Mouse (Mus musculus) midbrain, embryonic 12.5 days (tissue): ENCODE results near the gene Dis3l2. TPM values are rescaled to one million over a fixed set of nuclear protein-coding genes. Genes with fewer than 3 reads are reported as not detected.

Source experiments
- ATAC-seq: fragments of 200-750 bp; cut with Nextera tagmentation; 2 replicates; pipeline ENCODE4 v1.8.0; 2017; ENCODE audit warnings: low read depth, moderate TSS enrichment, moderate library complexity; ENCODE audit not compliant: low FRiP score
- H3K27ac ChIP-seq: fragments of 300-500 bp; sonication (generic); replicated peaks from 2 replicates; pipeline ENCODE4 v1.5.1; 2016; ENCODE audit warnings: mild to moderate bottlenecking
- H3K27me3 ChIP-seq: fragments of 300-500 bp; sonication (generic); 2 replicates; pipeline ENCODE4 v1.6.1; 2016; ENCODE audit warnings: mild to moderate bottlenecking
- H3K36me3 ChIP-seq: fragments of 300-500 bp; sonication (generic); 2 replicates; pipeline ENCODE4 v1.6.1; 2016
- H3K4me1 ChIP-seq: fragments of 300-500 bp; sonication (generic); 2 replicates; pipeline ENCODE4 v1.6.1; 2016
- H3K4me2 ChIP-seq: fragments of 300-500 bp; sonication (generic); replicated peaks from 2 replicates; pipeline ENCODE4 v1.6.1; 2016; ENCODE audit warnings: mild to moderate bottlenecking, moderate library complexity
- H3K4me3 ChIP-seq: fragments of 300-500 bp; sonication (generic); 2 replicates; pipeline ENCODE4 v1.5.1; 2016; ENCODE audit warnings: mild to moderate bottlenecking
- H3K9ac ChIP-seq: fragments of 300-500 bp; sonication (generic); replicated peaks from 2 replicates; pipeline ENCODE4 v1.6.1; 2016; ENCODE audit warnings: mild to moderate bottlenecking, moderate library complexity
- H3K9me3 ChIP-seq: fragments of 300-500 bp; sonication (generic); 2 replicates; pipeline ENCODE4 v1.6.1; 2016; ENCODE audit warnings: mild to moderate bottlenecking
- WGBS: fragments of 180-500 bp; shearing (Covaris S2); methylation state at CpG from one replicate; pipeline ENCODE4 v1.1.7; 2016; 5-methylcytosine and 5-hydroxymethylcytosine counted together
- polyA plus RNA-seq: library from polyadenylated mRNA; unstranded; fragments of >200 nt; fragmentation: Nextera tagmentation; extraction: Ambion mirVana; gene quantifications from 2 replicates; pipeline ENCODE4 v1.2.1, GENCODE M21; 2016

Dis3l2 gene
- polyA plus RNA-seq, 1 experiment from 2014 or later: 37.8 TPM

DNA sequence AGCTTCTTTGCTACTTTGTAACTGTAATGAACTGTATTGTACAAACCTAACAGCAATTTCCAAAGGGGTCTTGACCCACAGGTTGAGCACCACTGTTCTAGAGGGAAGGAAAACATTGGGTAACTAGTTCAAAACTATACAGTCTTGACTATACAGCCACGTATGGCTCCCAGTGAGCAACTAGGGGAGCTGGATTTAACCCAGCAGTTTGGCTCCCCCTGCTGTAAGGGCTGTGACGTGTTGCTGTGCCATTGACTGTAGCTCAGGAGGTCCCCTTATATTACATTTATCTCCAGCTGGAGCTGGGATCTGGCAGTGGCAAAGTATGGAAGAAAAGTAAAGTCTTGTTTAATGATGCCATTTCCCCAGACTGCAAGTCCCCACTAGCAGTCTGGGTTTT, 4.9 kb upstream of the Dis3l2 start:
- Histone ChIP-seq H3K36me3 (no peaks in the 10 kb centered on the region), H3K4me1 (peaks cover 6% of the 10 kb centered on the region; the same call in 1 of the 2 replicates), H3K9ac (no peak overlapping the region), H3K27ac (no peak overlapping the region), H3K4me3 (no peak overlapping the region), H3K27me3 (no peaks in the 10 kb centered on the region), H3K4me2 (no peak overlapping the region), H3K9me3 (no peaks in the 10 kb centered on the region)
- no peak for ATAC-seq
- 26% methylated on average over 2 of the region's 2 CpGs for WGBS

DNA sequence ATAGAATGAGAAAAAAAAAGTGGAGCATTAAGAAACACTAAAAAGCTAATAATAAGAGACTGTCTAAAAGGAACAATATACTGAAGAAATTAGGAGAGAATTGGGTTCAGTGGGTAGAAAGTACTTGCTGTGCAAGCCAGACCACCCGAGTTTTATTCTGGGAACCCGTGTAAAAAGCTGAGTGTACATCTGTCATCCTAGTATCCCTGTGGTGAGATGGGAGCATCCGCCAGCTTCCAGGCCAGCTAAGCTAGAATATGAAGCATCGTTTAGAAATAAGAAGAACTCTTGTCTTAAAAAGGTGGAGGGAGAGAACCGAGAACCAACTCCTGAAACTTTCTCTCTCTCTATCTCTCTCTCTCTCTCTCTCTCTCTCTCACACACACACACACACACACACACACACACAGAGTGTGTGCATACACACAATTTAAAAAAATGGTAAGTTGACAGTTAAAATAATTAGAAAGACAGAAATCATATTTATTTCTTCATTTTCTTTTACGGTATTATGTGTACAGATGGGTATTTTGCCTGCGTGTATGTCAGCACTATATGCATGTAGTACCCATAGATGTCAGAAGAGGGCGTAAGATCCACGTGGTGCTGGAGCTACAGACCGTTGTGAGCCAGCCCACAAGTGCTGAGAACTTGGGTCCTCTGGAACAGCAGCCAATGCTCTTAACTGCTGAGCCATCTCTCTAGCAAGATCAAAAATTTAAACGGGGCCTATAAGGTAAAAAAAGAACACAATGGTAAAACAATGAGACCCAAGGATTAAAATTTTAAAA, 4.1 kb upstream of the Dis3l2 start:
- Histone ChIP-seq H3K4me1 (peaks cover 12% of the 10 kb centered on the region; the same call in 1 of the 2 replicates), H3K4me3 (no peak overlapping the region), H3K36me3 (no peaks in the 10 kb centered on the region), H3K27ac (no peak overlapping the region), H3K27me3 (no peaks in the 10 kb centered on the region), H3K4me2 (no peak overlapping the region), H3K9me3 (no peaks in the 10 kb centered on the region), H3K9ac (no peak overlapping the region)
- 67% methylated on average over 11 of the region's 11 CpGs for WGBS
- no peak for ATAC-seq

DNA sequence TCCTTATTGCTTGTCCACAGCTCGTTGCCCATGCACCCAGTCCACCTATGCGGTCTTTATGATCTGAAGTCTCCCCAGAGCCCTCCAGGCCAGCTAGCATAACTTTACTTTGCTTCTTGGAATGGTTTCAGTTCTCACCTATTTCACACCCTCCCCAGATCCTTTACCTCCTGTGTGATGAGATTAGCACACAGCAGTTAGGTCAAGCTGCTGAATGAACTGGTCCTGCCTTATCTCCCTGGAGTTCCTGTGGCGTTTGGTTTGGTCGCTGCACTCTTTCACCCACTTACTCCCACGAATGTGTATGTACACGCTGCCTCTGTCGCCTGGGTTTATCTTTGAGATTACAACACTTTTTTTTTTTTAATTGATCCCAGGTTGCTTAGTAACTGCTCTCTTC, 3.2 kb upstream of the Dis3l2 start:
- Histone ChIP-seq H3K36me3 (no peaks in the 10 kb centered on the region), H3K4me3 (no peak overlapping the region), H3K4me2 (no peak overlapping the region), H3K9me3 (no peaks in the 10 kb centered on the region), H3K4me1 (peaks cover 20% of the 10 kb centered on the region), H3K27me3 (no peaks in the 10 kb centered on the region), H3K27ac (no peak overlapping the region), H3K9ac (no peak overlapping the region)
- 80% methylated on average over 7 of the region's 7 CpGs for whole genome bisulfite sequencing
- no peak for ATAC-seq

DNA sequence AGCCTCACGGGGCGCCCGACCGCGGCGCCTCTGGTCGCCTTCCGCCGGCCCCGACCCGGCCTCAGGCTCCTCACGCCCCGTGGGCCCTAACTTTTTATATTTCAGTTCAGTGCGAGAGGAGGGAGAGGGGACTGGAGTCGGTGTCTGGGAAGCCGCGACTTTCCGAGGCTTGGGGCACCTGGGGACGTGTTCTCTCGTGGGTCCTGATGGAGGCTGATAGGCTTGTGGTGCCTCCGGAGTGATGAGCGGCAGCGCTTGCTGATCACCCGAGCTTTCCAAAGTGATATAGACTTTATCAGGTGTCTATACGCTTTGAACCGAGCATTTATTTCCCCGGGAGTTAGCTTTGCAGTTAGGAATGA, 338 bp downstream of the Dis3l2 start:
- H3K27ac ChIP-seq: peak overlapping the region; percentile 88
- no peaks in the 10 kb centered on the region for H3K36me3 ChIP-seq
- ATAC-seq: no peak

DNA sequence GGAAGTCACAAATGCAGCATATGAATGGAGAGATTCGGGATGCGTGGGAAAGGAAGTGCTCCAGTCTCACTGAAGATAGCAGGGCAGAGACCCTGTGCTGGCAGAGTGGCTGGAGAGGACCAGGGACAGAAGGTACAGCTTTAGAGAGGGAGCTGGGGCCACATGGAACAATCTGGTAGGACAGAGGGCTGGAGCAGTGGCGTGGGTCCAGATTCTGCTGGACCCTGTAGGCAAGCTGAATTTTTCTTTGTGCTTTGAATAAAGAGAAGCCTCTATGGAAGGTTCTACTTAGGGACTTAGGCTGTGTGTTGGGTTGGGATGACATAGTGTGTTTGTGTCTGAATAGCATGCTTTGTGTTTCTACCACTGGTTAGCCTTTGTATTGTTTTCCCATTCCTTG, 1.9 kb downstream of the Dis3l2 start:
- ATAC-seq: no peak
- 83% methylated on average over 3 of the region's 3 CpGs for WGBS
- H3K4me2 ChIP-seq: 0 out of 2 replicates have a peak overlapping the region, but pooled peaks have one; percentile 85

More for the DNA sequence above, 338 bp downstream of the Dis3l2 start:
- Histone ChIP-seq H3K4me1 (peaks cover 22% of the 10 kb centered on the region), H3K9ac (peak overlapping the region; percentile 79), H3K9me3 (no peaks in the 10 kb centered on the region), H3K27me3 (no peaks in the 10 kb centered on the region), H3K4me3 (peak overlapping the region; percentile 76), H3K4me2 (peak overlapping the region; percentile 85)
- WGBS: under 1% methylated on average over 27 of the region's 27 CpGs

DNA sequence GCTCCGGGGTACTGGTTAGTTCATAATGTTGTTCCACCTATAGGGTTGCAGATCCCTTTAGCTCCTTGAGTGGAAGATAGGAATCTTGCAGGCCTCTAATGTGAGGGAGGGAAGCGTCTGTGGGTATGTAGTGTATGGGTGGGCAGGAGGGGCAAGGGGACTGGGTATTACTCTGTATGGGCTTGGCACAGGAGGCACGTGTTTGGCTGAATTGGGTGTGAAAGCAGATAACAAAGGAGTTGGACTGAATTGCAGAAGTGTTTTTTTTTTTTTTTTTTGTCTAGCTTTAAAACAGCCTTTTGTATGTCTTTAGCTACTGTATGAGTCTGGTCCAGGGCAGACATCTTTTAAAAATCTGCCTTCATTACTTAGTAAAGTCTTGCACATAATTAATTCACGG, 5.9 kb downstream of the Dis3l2 start:
- Histone ChIP-seq H3K4me3 (no peak overlapping the region), H3K9me3 (no peaks in the 10 kb centered on the region), H3K4me2 (no peak overlapping the region), H3K9ac (no peak overlapping the region), H3K27ac (no peak overlapping the region), H3K4me1 (peaks cover 10% of the 10 kb centered on the region), H3K27me3 (no peaks in the 10 kb centered on the region), H3K36me3 (no peaks in the 10 kb centered on the region)
- WGBS: 81% methylated on average over 4 of the region's 4 CpGs
- no peak for ATAC-seq

More for the DNA sequence above, 1.9 kb downstream of the Dis3l2 start:
- no peak overlapping the region for H3K4me3 ChIP-seq
- H3K4me1 ChIP-seq: peaks cover 22% of the 10 kb centered on the region
- H3K27ac ChIP-seq: no peak overlapping the region
- no peak overlapping the region for H3K9ac ChIP-seq
- H3K36me3 ChIP-seq: no peaks in the 10 kb centered on the region
- no peaks in the 10 kb centered on the region for H3K9me3 ChIP-seq
- H3K27me3 ChIP-seq: no peaks in the 10 kb centered on the region

DNA sequence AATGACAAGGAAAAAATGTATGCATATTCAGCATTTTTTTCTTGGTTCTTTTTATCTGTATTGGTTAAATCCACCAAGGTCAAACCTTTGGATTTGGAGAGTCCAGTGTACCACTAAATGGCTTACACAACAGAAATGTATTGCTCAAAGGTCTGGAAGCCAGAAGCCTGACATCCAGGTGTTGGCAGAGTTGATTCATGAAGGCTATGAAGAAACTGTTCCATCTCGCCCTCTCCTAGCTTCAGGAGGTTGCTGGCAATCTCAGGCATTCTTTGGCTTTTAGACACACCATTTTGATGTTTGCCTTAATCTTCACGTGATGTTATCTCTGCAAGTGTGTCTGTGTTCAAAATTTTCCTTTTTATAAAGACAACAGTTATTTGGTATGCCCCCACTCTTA, 8.4 kb downstream of the Dis3l2 start:
- ATAC-seq: no peak
- Histone ChIP-seq H3K9me3 (no peaks in the 10 kb centered on the region), H3K27me3 (no peaks in the 10 kb centered on the region), H3K27ac (no peak overlapping the region), H3K4me2 (no peak overlapping the region), H3K4me1 (no peaks in the 10 kb centered on the region), H3K36me3 (no peaks in the 10 kb centered on the region), H3K4me3 (no peak overlapping the region), H3K9ac (no peak overlapping the region)
- 92% methylated on average over 2 of the region's 2 CpGs for WGBS

DNA sequence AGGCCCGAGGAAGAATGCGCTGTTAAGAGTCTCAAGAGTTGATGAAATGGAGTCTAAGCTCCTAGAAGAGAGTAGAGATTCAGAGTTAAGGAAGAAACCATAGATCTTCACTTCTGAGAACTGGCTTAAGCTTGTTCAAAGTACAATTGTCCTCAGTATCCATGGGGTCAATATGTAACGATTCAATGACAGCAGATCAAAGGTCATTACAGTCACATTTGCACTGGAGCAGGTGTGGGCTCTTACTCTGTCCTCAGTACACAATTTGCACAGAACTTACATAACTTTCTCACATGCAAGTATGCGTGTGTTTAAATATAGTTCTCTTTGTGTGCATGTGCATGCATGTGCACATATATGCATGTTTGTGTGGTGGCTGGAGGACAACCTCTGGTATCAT, 9.4 kb downstream of the Dis3l2 start:
- H3K36me3 ChIP-seq: no peaks in the 10 kb centered on the region
- H3K4me2 ChIP-seq: no peak overlapping the region
- no peak for ATAC-seq
- H3K9ac ChIP-seq: no peak overlapping the region
- 92% methylated on average over 4 of the region's 4 CpGs for WGBS
- no peaks in the 10 kb centered on the region for H3K9me3 ChIP-seq
- no peaks in the 10 kb centered on the region for H3K27me3 ChIP-seq
- no peaks in the 10 kb centered on the region for H3K4me1 ChIP-seq
- H3K4me3 ChIP-seq: no peak overlapping the region
- no peak overlapping the region for H3K27ac ChIP-seq

DNA sequence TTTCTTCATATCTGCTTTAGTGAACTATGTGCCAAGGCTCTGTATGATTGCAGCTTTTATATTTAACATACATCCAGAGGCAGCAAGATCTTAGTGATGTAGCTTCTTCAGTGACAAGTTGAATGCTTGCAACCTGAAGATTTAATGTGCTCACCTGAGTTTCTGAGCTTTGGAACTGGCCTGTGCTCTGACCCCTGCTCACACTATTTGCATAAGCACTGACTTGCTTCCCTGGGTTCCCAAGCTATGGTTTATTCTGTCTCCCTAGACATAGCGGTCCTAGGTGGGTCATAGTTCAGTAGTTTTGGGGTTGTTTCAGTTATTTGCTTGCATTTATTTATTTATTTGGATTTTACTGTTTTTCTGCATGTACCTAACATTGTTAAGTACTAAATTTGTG, 14.6 kb downstream of the Dis3l2 start:
- no peak overlapping the region for H3K9ac ChIP-seq
- H3K27ac ChIP-seq: no peak overlapping the region
- no peaks in the 10 kb centered on the region for H3K9me3 ChIP-seq
- no peak overlapping the region for H3K4me2 ChIP-seq
- H3K36me3 ChIP-seq: no peaks in the 10 kb centered on the region
- H3K4me1 ChIP-seq: no peaks in the 10 kb centered on the region
- 93% methylated on average over 1 of the region's 1 CpGs for WGBS
- H3K27me3 ChIP-seq: no peaks in the 10 kb centered on the region
- H3K4me3 ChIP-seq: no peak overlapping the region
- ATAC-seq: no peak

DNA sequence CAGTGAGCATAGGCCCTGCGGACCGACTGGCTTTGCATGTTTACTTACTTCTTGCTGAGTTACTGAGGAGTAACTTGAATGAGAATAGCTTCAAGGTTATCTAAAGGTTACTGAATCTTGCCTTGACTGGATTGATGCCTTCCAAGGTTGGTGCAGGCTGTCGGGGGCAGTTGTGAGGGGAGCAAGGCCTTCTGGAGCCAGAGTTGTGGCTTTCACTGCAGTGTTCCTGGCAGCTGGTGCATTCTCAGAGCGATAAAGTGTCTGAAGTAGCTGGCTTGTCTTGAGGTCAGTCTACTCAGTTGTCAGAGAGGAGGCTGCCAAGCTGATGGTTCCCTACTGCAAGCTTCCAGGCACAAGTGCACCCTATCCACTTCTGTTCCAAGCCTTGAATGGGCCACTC, 15.8 kb downstream of the Dis3l2 start:
- H3K27ac ChIP-seq: no peak overlapping the region
- no peak for ATAC-seq
- 91% methylated on average over 4 of the region's 4 CpGs for WGBS
- H3K27me3 ChIP-seq: no peaks in the 10 kb centered on the region
- H3K36me3 ChIP-seq: no peaks in the 10 kb centered on the region
- no peak overlapping the region for H3K4me3 ChIP-seq
- H3K9me3 ChIP-seq: no peaks in the 10 kb centered on the region
- no peak overlapping the region for H3K4me2 ChIP-seq
- no peaks in the 10 kb centered on the region for H3K4me1 ChIP-seq
- H3K9ac ChIP-seq: no peak overlapping the region

DNA sequence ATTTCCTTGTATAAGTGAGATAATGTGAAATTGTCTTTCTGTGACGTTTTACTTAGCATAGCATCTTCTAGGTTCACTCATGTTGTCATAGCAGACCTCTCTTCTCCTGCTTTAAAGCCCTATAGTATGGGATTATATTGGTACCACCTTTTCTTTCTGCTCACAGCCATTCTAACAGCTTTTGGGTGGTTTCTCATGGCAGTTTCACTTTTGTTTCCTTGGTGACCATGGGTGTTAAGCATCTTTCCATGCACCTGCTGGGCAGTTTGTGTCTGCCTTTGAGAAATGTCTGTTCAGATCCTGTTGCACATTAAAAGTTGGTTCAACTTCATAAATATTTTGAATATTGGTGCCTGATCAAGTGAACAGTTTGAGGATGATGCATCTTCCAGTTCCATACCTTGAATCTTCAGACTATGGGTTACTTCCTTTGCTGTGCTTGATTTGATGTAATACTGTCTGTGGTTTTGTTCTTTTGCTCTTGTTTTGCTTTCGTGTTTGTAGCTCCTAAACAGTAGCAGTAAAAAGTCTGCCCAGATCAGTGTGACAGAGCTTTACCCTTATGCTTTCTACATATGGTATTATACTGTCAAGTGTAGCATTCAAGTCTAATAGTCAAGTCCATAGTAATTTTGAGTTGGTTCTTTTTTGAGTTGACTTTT, 29.7 kb downstream of the Dis3l2 start:
- Histone ChIP-seq H3K4me1 (no peaks in the 10 kb centered on the region), H3K4me3 (no peak overlapping the region), H3K27ac (no peak overlapping the region), H3K27me3 (no peaks in the 10 kb centered on the region), H3K36me3 (no peaks in the 10 kb centered on the region), H3K9me3 (no peaks in the 10 kb centered on the region), H3K4me2 (no peak overlapping the region), H3K9ac (no peak overlapping the region)
- ATAC-seq: no peak
- WGBS: 76% methylated on average over 2 of the region's 2 CpGs

DNA sequence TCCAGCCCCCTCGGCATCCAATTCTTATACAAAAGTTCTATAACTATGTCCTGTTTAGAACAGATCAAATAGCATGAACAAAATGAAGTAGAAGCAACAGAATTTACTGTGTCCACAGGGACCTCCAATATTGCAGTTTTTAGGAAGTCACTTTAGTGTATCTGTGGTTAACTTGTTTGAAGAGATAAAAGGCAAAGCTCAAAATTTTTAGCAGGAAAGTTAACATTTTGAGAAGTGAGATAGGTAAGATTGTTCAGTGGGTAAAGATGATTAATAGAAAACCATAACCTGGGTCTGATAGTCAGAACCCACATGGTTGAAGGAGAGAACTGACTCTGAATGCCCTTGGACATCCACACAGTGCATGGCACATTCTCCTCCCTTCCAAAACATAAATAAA, 32.8 kb downstream of the Dis3l2 start:
- no peak overlapping the region for H3K9ac ChIP-seq
- WGBS: 100% methylated on average over 1 of the region's 1 CpGs
- H3K36me3 ChIP-seq: no peaks in the 10 kb centered on the region
- no peaks in the 10 kb centered on the region for H3K4me1 ChIP-seq
- no peak overlapping the region for H3K27ac ChIP-seq
- no peaks in the 10 kb centered on the region for H3K27me3 ChIP-seq
- no peak overlapping the region for H3K4me2 ChIP-seq
- ATAC-seq: no peak
- H3K4me3 ChIP-seq: no peak overlapping the region
- no peaks in the 10 kb centered on the region for H3K9me3 ChIP-seq
